Mouse (Mus musculus): ENCODE measurements around the gene Mus81. TPM values are rescaled to one million over a fixed set of nuclear protein-coding genes. Genes with fewer than 3 reads are reported as not detected.
"Not testable (repeated sequence)": the region's sequence is repeated elsewhere in the genome, so short reads cannot be mapped to it uniquely, and the experiment has no call there.

Gene Mus81
- polyA plus RNA-seq, 1 experiment from 2014 or later = 14.0 TPM

DNA sequence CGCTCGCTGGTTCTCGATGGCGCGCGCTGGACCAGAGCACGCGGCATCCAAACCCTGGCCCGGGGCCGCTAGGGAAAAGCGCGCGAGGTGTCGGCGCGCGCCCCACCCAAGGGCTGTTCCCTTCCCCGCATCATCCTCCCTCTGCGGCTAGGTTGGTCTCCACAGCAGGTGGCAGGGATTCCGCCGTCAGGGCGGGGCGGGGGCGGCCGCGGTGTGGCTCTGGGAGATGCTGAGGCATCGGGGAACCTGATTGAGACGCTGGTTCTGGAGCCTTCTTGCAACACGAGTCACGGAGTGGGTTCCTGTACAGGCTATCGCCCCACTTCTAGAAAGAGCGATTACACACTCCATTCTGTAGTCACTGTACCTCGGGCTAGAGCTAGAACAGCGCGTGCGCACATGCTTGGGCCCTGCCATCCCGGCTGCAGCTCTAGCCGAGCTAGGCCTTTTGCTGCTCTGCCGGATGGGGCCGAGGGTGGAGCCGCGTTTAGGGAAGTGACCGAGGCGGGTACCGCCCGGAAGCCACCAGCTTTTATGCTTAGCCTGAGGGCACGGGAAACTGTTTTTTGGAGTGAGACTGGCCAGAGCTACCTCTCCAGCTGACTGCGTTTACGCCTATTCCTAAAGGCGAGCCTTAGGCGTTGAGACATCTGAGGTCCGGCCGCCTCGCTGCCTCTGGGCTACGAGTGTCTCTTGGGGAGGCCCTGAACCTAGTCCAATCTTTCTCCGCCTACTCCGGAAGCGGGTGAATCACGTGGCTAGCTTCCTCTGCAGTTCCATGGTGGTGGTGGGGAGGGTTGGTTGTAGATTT is 2.9 kb upstream of the Mus81 start:
- ATAC-seq (ENCODE audit: insufficient read depth) = peak; percentile 31
- Histone ChIP-seq H3K36me3 (replicated peaks) (peaks cover 44% of the 10 kb centered on the region), H3K4me2 (peak overlapping the region; percentile 97), H3K27me3 (no peaks in the 10 kb centered on the region), H3K4me3 (replicated peaks) (peak overlapping the region; percentile 97), H3K9me3 (replicated peaks) (no peaks in the 10 kb centered on the region), H3K9ac (peak overlapping the region; percentile 96), H3K4me1 (replicated peaks) (peaks cover 57% of the 10 kb centered on the region), H3K27ac (replicated peaks) (peak overlapping the region; percentile 99)
- WGBS (ENCODE audit: insufficient replicate concordance) = under 1% methylated on average over 59 of the region's 59 CpGs

DNA sequence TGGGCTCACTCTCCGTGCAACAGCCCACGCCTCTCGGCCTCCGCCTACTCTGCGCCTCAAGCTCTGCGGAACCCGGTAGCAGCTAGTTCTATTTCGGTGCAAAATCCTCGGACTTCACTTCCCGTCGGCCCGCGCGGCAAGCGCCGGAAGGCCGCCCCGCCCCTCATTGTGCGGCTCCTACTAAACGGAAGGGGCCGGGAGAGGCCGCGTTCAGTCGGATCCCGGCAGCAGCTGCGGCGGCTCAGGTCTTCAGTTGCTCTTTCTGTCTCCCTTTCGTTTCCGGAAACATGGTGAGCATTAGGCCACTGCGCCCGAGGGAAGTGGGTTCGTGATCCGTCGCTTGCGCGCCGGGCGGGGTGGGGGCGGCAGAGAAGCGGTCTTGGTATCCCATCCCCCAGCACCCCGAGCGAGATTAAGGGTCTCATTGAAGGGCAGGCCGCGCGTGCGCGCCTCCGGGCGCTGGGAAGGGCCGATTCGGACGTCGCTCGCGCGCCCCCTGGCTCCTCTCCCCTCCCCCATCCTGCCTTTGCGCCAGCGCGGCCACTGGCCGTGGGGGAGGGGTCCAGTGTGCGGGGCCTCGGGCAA is 2.2 kb upstream of the Mus81 start, which contains the start of gene Cfl1:
Cfl1 (plus strand) TSS at position 143 of the 585 bp plus-strand sequence.
- no peaks in the 10 kb centered on the region for H3K9me3 ChIP-seq (replicated peaks)
- H3K36me3 ChIP-seq (replicated peaks) = peaks cover 44% of the 10 kb centered on the region
- ATAC-seq (ENCODE audit: insufficient read depth) = peak; percentile 58
- H3K4me3 ChIP-seq (replicated peaks) = peak within 1 kb of the TSS; percentile 97
- peaks cover 58% of the 10 kb centered on the region for H3K4me1 ChIP-seq (replicated peaks)
- peak within 1 kb of the TSS; percentile 99 for H3K27ac ChIP-seq (replicated peaks)
- H3K4me2 ChIP-seq = peak within 1 kb of the TSS; percentile 97
- no peaks in the 10 kb centered on the region for H3K27me3 ChIP-seq
- under 1% methylated on average over 62 of the region's 62 CpGs for WGBS (ENCODE audit: insufficient replicate concordance)
- H3K9ac ChIP-seq = peak within 1 kb of the TSS; percentile 96

- 29% methylated on average over 10 of the region's 10 CpGs for WGBS (ENCODE audit: insufficient replicate concordance)
- H3K4me1 ChIP-seq (replicated peaks) = peaks cover 58% of the 10 kb centered on the region
Observed at GRCm38 (mm10) chr19:5489721-5490120, 1.5 kb upstream of the Mus81 start.

GRCm38 (mm10) chr19:5488878-5489571 is 823 bp upstream of the Mus81 start:
- H3K4me3 ChIP-seq (replicated peaks) = peak overlapping the region; percentile 64
- peaks cover 39% of the 10 kb centered on the region for H3K36me3 ChIP-seq (replicated peaks)
- 0% methylated on average over 26 of the region's 26 CpGs for WGBS (ENCODE audit: insufficient replicate concordance)
- no peaks in the 10 kb centered on the region for H3K27me3 ChIP-seq
- H3K9me3 ChIP-seq (replicated peaks) = no peaks in the 10 kb centered on the region
- ATAC-seq (ENCODE audit: insufficient read depth) = peak; percentile 73
- H3K9ac ChIP-seq = peak overlapping the region; percentile 76
- peaks cover 58% of the 10 kb centered on the region for H3K4me1 ChIP-seq (replicated peaks)
- peak overlapping the region; percentile 97 for H3K4me2 ChIP-seq
- peak overlapping the region; percentile 99 for H3K27ac ChIP-seq (replicated peaks)

More at GRCm38 (mm10) chr19:5489721-5490120, 1.5 kb upstream of the Mus81 start:
- Histone ChIP-seq H3K4me3 (replicated peaks) (peak overlapping the region; percentile 97), H3K4me2 (peak overlapping the region; percentile 97), H3K36me3 (replicated peaks) (peaks cover 42% of the 10 kb centered on the region), H3K27ac (replicated peaks) (peak overlapping the region; percentile 99), H3K9ac (peak overlapping the region; percentile 96)
- not testable (repeated sequence) for ATAC-seq (ENCODE audit: insufficient read depth); H3K27me3 ChIP-seq; H3K9me3 ChIP-seq (replicated peaks)

DNA sequence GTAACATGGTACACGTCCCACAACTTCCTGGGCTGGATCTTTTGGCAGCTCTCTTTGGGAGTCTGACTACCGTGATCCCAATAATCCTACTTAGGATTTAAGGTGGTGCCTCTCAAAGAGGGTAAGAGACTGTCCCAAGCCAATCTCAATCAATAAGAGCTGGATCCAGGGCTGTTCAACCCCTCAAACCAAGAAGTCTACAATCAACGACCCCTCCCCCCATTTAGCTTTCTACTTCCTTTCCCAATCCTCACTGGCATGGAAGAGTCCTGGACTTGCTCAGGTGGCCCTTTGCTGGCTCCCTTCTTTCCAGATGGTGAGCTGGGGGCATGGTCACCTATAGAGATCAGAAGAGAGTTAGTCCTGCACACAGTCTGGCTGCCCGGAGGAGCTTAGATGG is 1.4 kb downstream of the Mus81 start:
- Histone ChIP-seq H3K4me3 (replicated peaks) (peak overlapping the region; percentile 64), H3K4me1 (replicated peaks) (peaks cover 52% of the 10 kb centered on the region)

GRCm38 (mm10) chr19:5486286-5486685 is 1.9 kb downstream of the Mus81 start:
- Histone ChIP-seq H3K4me2 (no peak overlapping the region), H3K4me1 (replicated peaks) (peaks cover 49% of the 10 kb centered on the region), H3K27me3 (no peaks in the 10 kb centered on the region), H3K27ac (replicated peaks) (no peak overlapping the region), H3K36me3 (replicated peaks) (peaks cover 33% of the 10 kb centered on the region), H3K9me3 (replicated peaks) (no peaks in the 10 kb centered on the region), H3K4me3 (replicated peaks) (no peak overlapping the region), H3K9ac (no peak overlapping the region)
- 82% methylated on average over 8 of the region's 8 CpGs for WGBS (ENCODE audit: insufficient replicate concordance)
- ATAC-seq (ENCODE audit: insufficient read depth) = no peak

More for the DNA sequence above, 1.4 kb downstream of the Mus81 start:
- Histone ChIP-seq H3K9ac (peak overlapping the region; percentile 76; the same call in 1 of the 2 replicates), H3K27me3 (no peaks in the 10 kb centered on the region), H3K9me3 (replicated peaks) (no peaks in the 10 kb centered on the region), H3K4me2 (peak overlapping the region; percentile 97), H3K36me3 (replicated peaks) (peaks cover 31% of the 10 kb centered on the region), H3K27ac (replicated peaks) (no peak overlapping the region; the same call in 1 of the 2 replicates)
- 73% methylated on average over 4 of the region's 4 CpGs for WGBS (ENCODE audit: insufficient replicate concordance)
- no peak for ATAC-seq (ENCODE audit: insufficient read depth)

DNA sequence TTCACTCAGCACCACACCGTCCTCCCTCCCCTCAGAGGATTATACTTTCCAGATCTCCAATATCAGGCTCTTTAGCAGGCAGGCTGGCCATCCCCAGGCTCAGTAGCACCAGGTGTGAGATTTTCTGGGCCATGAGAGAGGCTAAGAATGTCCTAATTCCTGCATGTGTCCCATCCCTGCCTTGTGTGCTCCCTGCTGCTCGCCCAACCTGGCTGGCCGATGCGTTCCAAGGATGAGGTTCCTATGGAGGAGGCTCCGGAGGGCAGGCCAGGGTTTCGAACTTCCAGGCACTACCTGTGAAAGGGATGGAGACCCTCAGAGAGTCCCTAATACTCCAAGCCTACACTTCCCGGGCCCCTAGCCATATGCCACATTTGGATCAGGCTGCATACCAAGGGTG is 2.4 kb downstream of the Mus81 start:
- H3K9me3 ChIP-seq (replicated peaks) = no peaks in the 10 kb centered on the region
- ATAC-seq (ENCODE audit: insufficient read depth) = no peak
- H3K9ac ChIP-seq = no peak overlapping the region
- H3K36me3 ChIP-seq (replicated peaks) = peaks cover 33% of the 10 kb centered on the region
- WGBS (ENCODE audit: insufficient replicate concordance) = 79% methylated on average over 7 of the region's 7 CpGs
- peaks cover 46% of the 10 kb centered on the region for H3K4me1 ChIP-seq (replicated peaks)
- no peak overlapping the region for H3K4me3 ChIP-seq (replicated peaks)
- H3K27ac ChIP-seq (replicated peaks) = no peak overlapping the region
- H3K27me3 ChIP-seq = no peaks in the 10 kb centered on the region
- no peak overlapping the region for H3K4me2 ChIP-seq

DNA sequence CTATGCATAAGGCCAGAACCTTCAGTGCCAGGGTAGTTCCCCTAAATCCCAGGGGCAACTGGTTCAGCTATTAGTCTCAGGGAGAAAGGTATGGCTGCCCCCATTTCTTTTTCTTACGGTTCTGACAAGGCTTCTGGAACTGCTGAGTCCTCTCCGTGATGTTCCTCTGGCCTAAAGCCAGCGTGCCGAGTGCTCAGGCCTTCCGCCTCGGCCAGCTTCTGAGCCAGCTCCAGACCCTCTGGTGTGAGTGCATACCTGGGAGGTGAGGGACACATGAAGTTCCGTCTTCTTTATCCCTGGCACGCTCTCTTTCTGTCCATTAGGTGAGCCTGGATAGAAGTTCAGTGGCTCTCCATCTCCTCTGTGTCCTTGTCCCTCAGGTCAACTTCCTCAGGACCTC is 2.8 kb downstream of the Mus81 start:
- Histone ChIP-seq H3K4me2 (no peak overlapping the region), H3K27ac (replicated peaks) (no peak overlapping the region), H3K9ac (no peak overlapping the region), H3K9me3 (replicated peaks) (no peaks in the 10 kb centered on the region), H3K4me1 (replicated peaks) (peaks cover 46% of the 10 kb centered on the region), H3K36me3 (replicated peaks) (peaks cover 33% of the 10 kb centered on the region), H3K4me3 (replicated peaks) (no peak overlapping the region), H3K27me3 (no peaks in the 10 kb centered on the region)
- no peak for ATAC-seq (ENCODE audit: insufficient read depth)
- WGBS (ENCODE audit: insufficient replicate concordance) = 89% methylated on average over 8 of the region's 8 CpGs

DNA sequence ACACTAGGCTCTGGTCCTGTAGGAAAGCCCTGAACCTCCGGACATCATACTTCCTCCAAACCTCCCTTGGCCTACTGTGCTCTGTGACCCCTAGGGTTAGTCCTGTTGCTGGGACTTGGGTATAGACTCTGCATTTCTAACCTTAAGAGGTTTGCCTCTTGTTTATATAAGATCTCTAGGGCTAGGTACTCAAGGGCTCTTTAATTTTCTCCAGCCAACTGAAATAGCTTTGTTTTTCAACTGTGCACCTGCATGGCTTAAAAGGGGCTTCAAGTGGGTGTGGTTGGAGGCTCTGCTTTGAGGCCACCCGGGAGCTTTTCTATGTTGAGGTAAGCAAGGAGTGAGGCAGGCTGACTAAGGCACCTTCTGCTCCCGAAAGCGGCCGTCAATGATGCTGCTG is 3.7 kb downstream of the Mus81 start:
- H3K4me1 ChIP-seq (replicated peaks) = peaks cover 39% of the 10 kb centered on the region
- WGBS (ENCODE audit: insufficient replicate concordance) = 79% methylated on average over 5 of the region's 5 CpGs
- H3K27ac ChIP-seq (replicated peaks) = no peak overlapping the region
- H3K27me3 ChIP-seq = no peaks in the 10 kb centered on the region
- no peak overlapping the region for H3K9ac ChIP-seq
- H3K4me2 ChIP-seq = no peak overlapping the region
- H3K9me3 ChIP-seq (replicated peaks) = no peaks in the 10 kb centered on the region
- H3K4me3 ChIP-seq (replicated peaks) = no peak overlapping the region
- no peak for ATAC-seq (ENCODE audit: insufficient read depth)
- H3K36me3 ChIP-seq (replicated peaks) = peaks cover 33% of the 10 kb centered on the region

DNA sequence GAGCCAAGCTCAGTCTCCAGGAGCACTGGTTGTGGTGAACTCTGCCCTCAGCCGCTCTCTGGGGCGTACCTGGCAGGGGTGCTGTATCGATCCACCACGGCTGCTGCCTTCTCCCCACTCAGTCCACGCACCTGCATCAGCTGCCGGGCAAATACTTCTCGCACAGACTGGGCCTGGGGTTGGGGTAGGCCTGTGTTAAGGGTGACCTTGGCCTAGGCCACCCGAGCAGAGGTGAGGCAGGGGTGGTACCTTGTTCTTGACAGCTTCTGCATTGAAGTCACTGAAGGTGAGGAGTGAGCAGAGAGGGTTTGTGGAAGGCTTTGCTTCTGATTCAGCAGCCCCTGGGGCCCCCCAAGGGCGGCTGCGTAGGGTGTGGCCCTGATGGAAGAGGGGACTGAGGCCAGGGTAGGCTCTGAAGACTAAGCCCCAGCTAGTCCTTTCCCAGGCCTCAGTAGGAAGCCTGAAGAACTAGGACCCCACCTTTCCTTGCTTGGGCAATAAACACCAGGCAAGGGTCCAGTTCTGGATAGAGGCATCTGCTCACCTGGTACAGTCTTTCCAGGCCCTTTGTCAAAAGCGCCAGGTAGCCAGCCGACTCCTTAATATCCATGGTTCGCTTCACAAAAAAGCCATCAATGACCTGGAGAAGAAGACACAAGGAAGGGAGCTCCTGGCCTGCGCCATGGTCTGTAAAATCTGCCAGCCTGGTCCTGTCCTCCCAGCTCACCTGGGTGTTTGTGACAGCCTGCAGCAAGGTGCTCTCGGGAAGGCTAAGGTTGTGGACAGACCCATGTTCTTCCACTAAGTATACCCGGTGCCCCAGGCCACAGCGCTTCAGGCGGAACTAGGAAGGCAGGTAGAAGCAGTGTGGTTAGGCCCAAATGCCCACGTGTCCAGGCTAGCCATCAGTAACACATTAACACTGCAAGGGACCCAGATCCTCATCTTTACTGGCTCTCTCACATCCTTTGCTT is 4.5 kb downstream of the Mus81 start:
- H3K36me3 ChIP-seq (replicated peaks) = peaks cover 33% of the 10 kb centered on the region
- no peaks in the 10 kb centered on the region for H3K27me3 ChIP-seq
- peaks cover 31% of the 10 kb centered on the region for H3K4me1 ChIP-seq (replicated peaks)
- no peaks in the 10 kb centered on the region for H3K9me3 ChIP-seq (replicated peaks)
- H3K4me2 ChIP-seq = no peak overlapping the region
- no peak overlapping the region for H3K27ac ChIP-seq (replicated peaks)
- H3K4me3 ChIP-seq (replicated peaks) = no peak overlapping the region
- WGBS (ENCODE audit: insufficient replicate concordance) = 80% methylated on average over 19 of the region's 19 CpGs
- ATAC-seq (ENCODE audit: insufficient read depth) = no peak
- no peak overlapping the region for H3K9ac ChIP-seq

All from liver, embryonic 15.5 days (tissue).